Mouse (Mus musculus) olfactory bulb, adult 2 months (tissue): ENCODE results near the gene Klhdc7b.

Experiments used
- CTCF ChIP-seq: fragments of 200-500 bp; IDR thresholded peaks from 2 replicates; pipeline ENCODE4 v1.5.1; 2012; ENCODE audit warnings: low read depth, mild to moderate bottlenecking, low read length, moderate library complexity; ENCODE audit not compliant: insufficient read depth
- POLR2A ChIP-seq: fragments of 200-500 bp; IDR thresholded peaks from 2 replicates; pipeline ENCODE4 v1.6.1; 2012; ENCODE audit warnings: mild to moderate bottlenecking, low read depth, low read length, moderate library complexity; ENCODE audit not compliant: insufficient read depth

- TF ChIP-seq POLR2A (no peak), CTCF (no peak)
Observed at GRCm38 (mm10) chr15:89434136-89434535, 49.4 kb downstream of the Klhdc7b start.
